Mouse (Mus musculus): Measurements from ENCODE around the gene Nub1.

DNA sequence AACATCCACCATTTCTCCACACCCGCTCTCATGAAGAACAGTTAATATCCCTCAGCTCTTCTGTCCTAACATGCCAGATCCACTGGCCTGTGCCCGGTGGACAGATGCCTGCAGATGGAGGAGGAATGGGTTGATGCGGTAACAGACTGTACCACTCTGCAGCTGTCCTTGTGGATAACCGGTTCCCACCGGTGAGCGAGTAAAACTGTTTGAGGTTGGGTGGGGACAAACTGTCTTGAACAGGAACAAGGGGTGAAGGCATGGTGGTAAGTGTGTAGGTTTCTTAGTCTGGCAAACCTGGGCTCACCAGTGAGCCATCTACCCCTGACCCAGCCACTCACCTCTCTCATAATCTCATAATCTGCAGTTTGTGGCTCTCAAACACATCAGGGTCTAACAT is 34.0 kb upstream of the Nub1 start:
- TF ChIP-seq CTCF (IDR thresholded peaks at IDR 0.05; ENCODE audit: low read depth, low read length) (no peak), POLR2A (IDR thresholded peaks at IDR 0.05; ENCODE audit: extremely low read depth, insufficient read depth, low read length) (no peak)
